Mouse (Mus musculus) myocyte (in vitro differentiated cells): ENCODE measurements around the gene Tuba1c.

Experiments used
- E2F4 ChIP-seq: IDR thresholded peaks from one replicate; pipeline ENCODE4 v1.6.1; 2011; ENCODE audit warnings: mild to moderate bottlenecking, control low read depth, moderate library complexity; ENCODE audit not compliant: insufficient read depth
- POLR2A ChIP-seq: IDR thresholded peaks from one replicate; pipeline ENCODE4 v1.6.1; 2011; ENCODE audit warnings: low read depth, mild to moderate bottlenecking, control low read depth, moderate library complexity; ENCODE audit not compliant: insufficient read length
- USF1 ChIP-seq: IDR thresholded peaks from one replicate; pipeline ENCODE4 v1.6.1; 2011; ENCODE audit warnings: low read depth, mild to moderate bottlenecking, control low read depth, moderate library complexity

- TF ChIP-seq E2F4 (no peak), USF1 (no peak), POLR2A (no peak)
Observed at GRCm38 (mm10) chr15:98990669-98991539, 38.8 kb upstream of the Tuba1c start.
